Mouse (Mus musculus): ENCODE results near the gene Trh. TPM values are rescaled to one million over a fixed set of nuclear protein-coding genes. Genes with fewer than 3 reads are reported as not detected.

Gene Trh
- polyA plus RNA-seq, 1 experiment from 2014 or later, result 0.65 TPM

DNA sequence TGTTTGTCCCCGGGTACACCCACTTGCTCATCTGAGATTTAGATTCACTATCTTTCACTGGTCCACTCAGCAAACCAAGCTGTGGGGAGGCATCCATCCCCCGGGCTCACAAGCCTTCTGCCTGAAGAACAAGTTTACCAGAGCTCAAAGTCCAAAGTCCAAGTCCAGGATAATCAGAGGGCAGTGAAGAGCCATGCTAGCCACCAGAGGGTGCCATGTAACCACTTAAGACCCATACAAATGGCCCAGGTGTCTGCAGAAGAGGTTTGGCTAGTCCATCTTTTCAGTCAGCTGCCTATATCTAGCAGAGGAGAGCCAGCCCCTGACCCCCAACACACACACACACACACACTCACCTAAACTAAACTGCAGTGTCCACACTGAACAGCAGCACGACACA lies 25.0 kb downstream of the Trh start:
- no peak for ATAC-seq (ENCODE audit: insufficient number of reproducible peaks, insufficient read depth, low FRiP score, low TSS enrichment)
- no peak overlapping the region for H3K4me2 ChIP-seq (replicated peaks)
- no peaks in the 10 kb centered on the region for H3K27me3 ChIP-seq
- WGBS, result 40% methylated on average over 3 of the region's 3 CpGs
- no peak overlapping the region for H3K4me3 ChIP-seq
- H3K9ac ChIP-seq, result no peak overlapping the region
- no peaks in the 10 kb centered on the region for H3K9me3 ChIP-seq
- no peaks in the 10 kb centered on the region for H3K36me3 ChIP-seq
- H3K27ac ChIP-seq, result no peak overlapping the region
- H3K4me1 ChIP-seq, result no peaks in the 10 kb centered on the region

DNA sequence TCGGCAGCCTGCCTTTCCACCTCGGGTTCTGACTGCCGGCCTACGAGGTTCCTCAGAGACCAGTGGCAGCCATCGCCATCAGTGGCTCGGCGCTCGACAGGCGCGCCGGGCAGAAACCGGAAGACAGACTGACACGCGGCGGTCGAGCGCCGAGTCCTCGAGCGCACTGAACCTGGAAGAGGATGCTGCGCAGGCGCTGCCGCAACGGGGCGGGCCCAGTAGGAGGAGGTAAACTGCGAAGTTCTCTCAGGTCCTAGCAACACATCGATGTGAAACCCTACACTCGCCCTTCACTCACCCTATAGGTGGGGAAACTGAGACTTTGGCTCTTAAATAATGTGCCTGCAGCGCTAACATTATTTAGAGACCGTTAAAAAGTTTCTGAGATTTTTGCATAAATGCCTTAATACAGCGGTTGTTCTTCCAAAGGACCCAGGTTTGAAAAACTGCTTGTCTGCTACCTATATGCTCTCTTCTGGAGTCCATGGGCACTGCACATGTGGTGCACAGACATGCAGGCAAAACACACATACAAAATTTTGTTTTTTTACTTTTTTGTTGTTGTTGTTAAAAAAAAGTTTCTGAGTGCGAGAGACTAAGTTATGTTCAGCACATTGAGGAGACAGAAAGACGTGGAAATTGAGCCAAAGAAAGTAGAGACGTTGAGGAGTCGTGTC lies 29.5 kb downstream of the Trh start, which contains the start of gene Rbsn:
TSS of gene Rbsn (minus strand) at position 153 of the 677 bp plus-strand sequence.
- H3K4me1 ChIP-seq, result peaks cover 5% of the 10 kb centered on the region
- H3K9me3 ChIP-seq, result no peaks in the 10 kb centered on the region
- peak within 1 kb of the TSS; percentile 85 for H3K4me3 ChIP-seq
- peak within 1 kb of the TSS; percentile 90 for H3K9ac ChIP-seq
- H3K27me3 ChIP-seq, result no peaks in the 10 kb centered on the region
- peak within 1 kb of the TSS; percentile 83 for H3K4me2 ChIP-seq (replicated peaks)
- 10% methylated on average over 35 of the region's 35 CpGs for WGBS
- H3K36me3 ChIP-seq, result peaks cover 11% of the 10 kb centered on the region
- peak within 1 kb of the TSS; percentile 70 for H3K27ac ChIP-seq
- ATAC-seq (ENCODE audit: insufficient number of reproducible peaks, insufficient read depth, low FRiP score, low TSS enrichment), result peak; percentile 95

DNA sequence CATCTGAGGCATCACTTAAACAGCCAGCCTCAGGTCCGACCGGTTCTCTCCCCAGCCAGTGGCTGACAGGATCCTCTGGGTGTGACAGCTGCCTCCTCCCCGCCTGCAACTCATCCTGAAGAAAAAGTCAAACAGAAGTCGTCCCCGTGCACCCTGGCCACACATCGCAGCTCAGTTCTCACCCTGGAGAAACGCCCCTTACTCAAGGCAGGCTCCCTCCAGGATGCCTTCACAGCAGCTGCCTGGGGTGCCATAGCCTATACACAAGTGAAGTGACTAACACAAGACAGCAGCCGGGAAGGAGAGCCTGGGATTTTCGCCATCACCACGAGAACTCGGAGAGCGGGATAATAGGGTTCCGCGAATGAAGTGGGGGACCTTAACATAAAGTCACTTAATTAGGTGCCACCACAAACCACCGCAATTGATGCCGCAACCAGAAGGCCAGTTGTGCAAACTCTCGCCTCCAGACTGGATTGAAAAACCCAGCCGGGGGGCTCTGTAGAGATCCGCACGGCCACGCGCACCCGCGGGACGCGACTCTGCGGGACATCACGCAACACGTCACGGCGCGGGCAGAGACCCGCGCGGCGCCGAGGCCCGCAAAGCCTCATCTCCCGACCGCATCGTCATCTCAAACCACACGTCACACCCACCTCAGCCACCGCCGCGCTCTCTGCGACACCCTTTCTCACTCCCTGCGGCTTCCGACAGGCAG lies 30.2 kb downstream of the Trh start:
- no peak; the same call in 1 of the 2 replicates for ATAC-seq (ENCODE audit: insufficient number of reproducible peaks, insufficient read depth, low FRiP score, low TSS enrichment)
- Histone ChIP-seq H3K27ac (peak overlapping the region; percentile 70), H3K4me3 (peak overlapping the region; percentile 85), H3K4me1 (peaks cover 5% of the 10 kb centered on the region), H3K27me3 (no peaks in the 10 kb centered on the region), H3K36me3 (peaks cover 18% of the 10 kb centered on the region), H3K9ac (peak overlapping the region; percentile 90), H3K4me2 (replicated peaks) (peak overlapping the region; percentile 83), H3K9me3 (no peaks in the 10 kb centered on the region)
- under 1% methylated on average over 48 of the region's 48 CpGs for WGBS

DNA sequence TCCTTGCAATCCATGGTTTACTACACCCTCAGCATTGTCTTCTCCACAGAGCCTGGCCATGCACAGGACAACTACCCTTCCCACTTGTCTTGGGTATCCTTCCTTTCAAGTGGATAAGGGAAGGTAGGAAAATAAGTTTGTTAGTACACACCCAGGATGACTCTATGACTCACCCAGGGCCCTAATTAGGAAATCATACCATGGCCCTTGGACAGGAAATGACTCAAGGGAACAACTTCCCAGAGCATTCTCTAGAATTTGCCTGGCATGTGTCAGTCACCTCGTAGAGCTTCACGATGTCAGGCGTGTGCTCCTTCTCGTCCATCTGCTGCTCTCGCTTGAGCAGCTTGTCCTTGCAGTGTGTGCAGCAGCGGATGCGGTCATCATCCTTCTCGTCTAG lies 45.0 kb downstream of the Trh start:
- no peak for ATAC-seq (ENCODE audit: insufficient number of reproducible peaks, insufficient read depth, low FRiP score, low TSS enrichment)
- no peak overlapping the region for H3K27ac ChIP-seq
- no peaks in the 10 kb centered on the region for H3K9me3 ChIP-seq
- no peaks in the 10 kb centered on the region for H3K27me3 ChIP-seq
- WGBS, result 91% methylated on average over 8 of the region's 8 CpGs
- no peak overlapping the region for H3K4me2 ChIP-seq (replicated peaks)
- no peak overlapping the region for H3K9ac ChIP-seq
- no peak overlapping the region for H3K4me3 ChIP-seq
- no peaks in the 10 kb centered on the region for H3K4me1 ChIP-seq
- H3K36me3 ChIP-seq, result peaks cover 75% of the 10 kb centered on the region

Other genes starting within 250 kb of the Trh start
- 29.7 and 34.0 TPM in 2 replicates for gene Nr2c2, start 153.3 kb downstream of the Trh start, polyA plus RNA-seq (2016; fragmentation: Nextera tagmentation; extraction: Ambion mirVana)
- gene Mrps25, start 60.6 kb downstream of the Trh start, polyA plus RNA-seq (2016; fragmentation: Nextera tagmentation; extraction: Ambion mirVana), result 83.0 and 92.0 TPM in 2 replicates
- 33.0 and 35.6 TPM in 2 replicates for gene Rbsn, start 29.7 kb downstream of the Trh start, polyA plus RNA-seq (2016; fragmentation: Nextera tagmentation; extraction: Ambion mirVana)